Mouse (Mus musculus): ENCODE measurements around the gene Cgas.

Cgas gene

DNA sequence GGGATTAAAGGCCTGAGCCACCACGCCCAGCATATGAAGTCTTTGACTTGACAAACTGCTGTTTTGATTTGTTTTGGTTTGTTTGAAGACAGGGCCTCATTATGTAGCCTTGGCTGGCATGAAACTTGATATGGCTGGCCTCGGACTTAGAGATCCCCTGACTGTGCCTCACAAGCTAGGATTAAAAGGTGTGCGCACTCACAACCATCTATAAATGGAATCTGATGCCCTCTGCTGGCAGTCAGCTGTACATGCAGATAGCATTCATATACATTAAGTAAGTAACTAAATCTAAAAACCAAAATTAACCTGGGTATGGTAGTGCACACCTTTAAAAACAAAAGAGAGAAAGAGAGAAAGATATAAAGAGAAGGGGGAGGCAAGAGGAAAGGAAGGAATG, 57.1 kb downstream of the Cgas start:
- no peak for DNase-seq (ENCODE audit: low read depth, low spot score)

Measured in retina, adult 2 months (tissue).